Mouse (Mus musculus): ENCODE results near the gene Alg2. TPM values are rescaled to one million over a fixed set of nuclear protein-coding genes. Genes with fewer than 3 reads are reported as not detected.

Gene Alg2
- total and polyA plus RNA-seq, 2 experiments from 2014 or later, result 212 to 288 TPM

GRCm38 (mm10) chr4:47467196-47467595 is 6.9 kb downstream of the Alg2 start:
- 95% methylated on average over 2 of the region's 2 CpGs for WGBS
- no peak for DNase-seq (ENCODE audit: low spot score)

GRCm38 (mm10) chr4:47449586-47450522 is 24.3 kb downstream of the Alg2 start:
- H3K4me2 ChIP-seq (ENCODE audit: low read depth, low read length), result no peak overlapping the region
- no peak overlapping the region for H3K27ac ChIP-seq
- H3K9me3 ChIP-seq (ENCODE audit: low read length), result no peaks in the 10 kb centered on the region
- no peak for ATAC-seq
- DNase-seq (ENCODE audit: low spot score), result no peak
- no peak overlapping the region for H3K4me3 ChIP-seq (ENCODE audit: low read length)
- no peak for TF ChIP-seq CTCF (IDR thresholded peaks at IDR 0.05; ENCODE audit: low read depth)
- H3K9ac ChIP-seq (replicated peaks; ENCODE audit: low read length), result no peak overlapping the region
- 12% methylated on average over 18 of the region's 18 CpGs for whole genome bisulfite sequencing
- H3K4me1 ChIP-seq (ENCODE audit: insufficient read depth, low read length), result no peaks in the 10 kb centered on the region; the same call in 1 of the 2 replicates
- H3K27me3 ChIP-seq (ENCODE audit: insufficient read depth, low read length), result no peaks in the 10 kb centered on the region
- no peaks in the 10 kb centered on the region for H3K36me3 ChIP-seq (ENCODE audit: insufficient read depth, low read length)

More at GRCm38 (mm10) chr4:47467196-47467595, 6.9 kb downstream of the Alg2 start:
- Histone ChIP-seq H3K27ac (no peak overlapping the region), H3K4me2 (ENCODE audit: low read depth, low read length) (no peak overlapping the region), H3K9me3 (ENCODE audit: low read length) (peaks cover 4% of the 10 kb centered on the region; the same call in 1 of the 2 replicates), H3K27me3 (ENCODE audit: insufficient read depth, low read length) (no peaks in the 10 kb centered on the region), H3K4me3 (ENCODE audit: low read length) (no peak overlapping the region), H3K36me3 (ENCODE audit: insufficient read depth, low read length) (peaks cover 38% of the 10 kb centered on the region), H3K4me1 (ENCODE audit: insufficient read depth, low read length) (no peaks in the 10 kb centered on the region), H3K9ac (replicated peaks; ENCODE audit: low read length) (no peak overlapping the region)
- no peak for ATAC-seq
- no peak for TF ChIP-seq CTCF (IDR thresholded peaks at IDR 0.05; ENCODE audit: low read depth)

- Histone ChIP-seq H3K9me3 (ENCODE audit: low read length) (no peaks in the 10 kb centered on the region), H3K9ac (replicated peaks; ENCODE audit: low read length) (no peak overlapping the region), H3K27me3 (ENCODE audit: insufficient read depth, low read length) (no peaks in the 10 kb centered on the region), H3K4me1 (ENCODE audit: insufficient read depth, low read length) (no peaks in the 10 kb centered on the region; the same call in 1 of the 2 replicates), H3K27ac (no peak overlapping the region), H3K4me2 (ENCODE audit: low read depth, low read length) (no peak overlapping the region), H3K4me3 (ENCODE audit: low read length) (no peak overlapping the region), H3K36me3 (ENCODE audit: insufficient read depth, low read length) (no peaks in the 10 kb centered on the region)
- no peak for TF ChIP-seq CTCF (IDR thresholded peaks at IDR 0.05; ENCODE audit: low read depth)
- 52% methylated on average over 5 of the region's 5 CpGs for WGBS
- no peak for DNase-seq (ENCODE audit: low spot score)
- no peak for ATAC-seq
These were observed 25.0 kb downstream of the Alg2 start for GRCm38 (mm10) chr4:47449116-47449515.

- no peak for TF ChIP-seq CTCF (IDR thresholded peaks at IDR 0.05; ENCODE audit: low read depth)
- Histone ChIP-seq H3K9ac (replicated peaks; ENCODE audit: low read length) (no peak overlapping the region), H3K4me2 (ENCODE audit: low read depth, low read length) (no peak overlapping the region), H3K9me3 (ENCODE audit: low read length) (no peaks in the 10 kb centered on the region), H3K27me3 (ENCODE audit: insufficient read depth, low read length) (no peaks in the 10 kb centered on the region), H3K4me3 (ENCODE audit: low read length) (no peak overlapping the region), H3K27ac (no peak overlapping the region), H3K36me3 (ENCODE audit: insufficient read depth, low read length) (no peaks in the 10 kb centered on the region), H3K4me1 (ENCODE audit: insufficient read depth, low read length) (no peaks in the 10 kb centered on the region; the same call in 1 of the 2 replicates)
- no peak for DNase-seq (ENCODE audit: low spot score)
- 89% methylated on average over 3 of the region's 3 CpGs for WGBS
- no peak for ATAC-seq
These were observed 25.6 kb downstream of the Alg2 start for GRCm38 (mm10) chr4:47448526-47448925.

GRCm38 (mm10) chr4:47440951-47441350 is 33.2 kb downstream of the Alg2 start:
- H3K36me3 ChIP-seq (ENCODE audit: insufficient read depth, low read length), result no peaks in the 10 kb centered on the region
- DNase-seq (ENCODE audit: low spot score) (no peak), ATAC-seq (no peak)
- H3K27me3 ChIP-seq (ENCODE audit: insufficient read depth, low read length), result no peaks in the 10 kb centered on the region
- H3K9ac ChIP-seq (replicated peaks; ENCODE audit: low read length), result no peak overlapping the region
- 85% methylated on average over 11 of the region's 11 CpGs for WGBS
- no peak for TF ChIP-seq CTCF (IDR thresholded peaks at IDR 0.05; ENCODE audit: low read depth)
- H3K27ac ChIP-seq, result no peak overlapping the region
- no peak overlapping the region for H3K4me2 ChIP-seq (ENCODE audit: low read depth, low read length)
- H3K9me3 ChIP-seq (ENCODE audit: low read length), result no peaks in the 10 kb centered on the region
- 0 out of 2 replicates have a peak, but pooled peaks cover 4% of the 10 kb centered on the region for H3K4me1 ChIP-seq (ENCODE audit: insufficient read depth, low read length)
- no peak overlapping the region for H3K4me3 ChIP-seq (ENCODE audit: low read length)

GRCm38 (mm10) chr4:47438956-47439355 is 35.2 kb downstream of the Alg2 start:
- H3K9ac ChIP-seq (replicated peaks; ENCODE audit: low read length), result no peak overlapping the region
- H3K27me3 ChIP-seq (ENCODE audit: insufficient read depth, low read length), result no peaks in the 10 kb centered on the region
- H3K4me1 ChIP-seq (ENCODE audit: insufficient read depth, low read length), result 0 out of 2 replicates have a peak, but pooled peaks cover 4% of the 10 kb centered on the region
- no peak for TF ChIP-seq CTCF (IDR thresholded peaks at IDR 0.05; ENCODE audit: low read depth)
- H3K36me3 ChIP-seq (ENCODE audit: insufficient read depth, low read length), result no peaks in the 10 kb centered on the region
- WGBS, result 78% methylated on average over 6 of the region's 6 CpGs
- no peak for ATAC-seq
- no peak overlapping the region for H3K27ac ChIP-seq
- no peak for DNase-seq (ENCODE audit: low spot score)
- H3K4me2 ChIP-seq (ENCODE audit: low read depth, low read length), result no peak overlapping the region
- H3K9me3 ChIP-seq (ENCODE audit: low read length), result no peaks in the 10 kb centered on the region
- H3K4me3 ChIP-seq (ENCODE audit: low read length), result no peak overlapping the region
